Mouse (Mus musculus) CH12.LX (cell line): ENCODE measurements around the gene Lypd8. TPM values are rescaled to one million over a fixed set of nuclear protein-coding genes. Genes with fewer than 3 reads are reported as not detected.

Source experiments
- DNase-seq: peaks from one replicate; pipeline ENCODE4 v3.0.0-alpha.2; 2013; ENCODE audit errors: extremely low read depth
- H3K27ac ChIP-seq: 2 replicates; pipeline ENCODE4 v1.5.1; 2012; ENCODE audit warnings: low read depth, mild to moderate bottlenecking, control low read depth, moderate library complexity; ENCODE audit not compliant: insufficient read depth
- H3K27me3 ChIP-seq: replicated peaks from 2 replicates; pipeline ENCODE3; 2012; ENCODE audit warnings: inconsistent platforms
- H3K36me3 ChIP-seq, 2 experiments: replicated peaks in 1 of 2; 2 replicates each; pipeline versions ENCODE3 to v1.6.1; 2012; ENCODE audit warnings: inconsistent platforms in 1 of 2, low read length in 1 of 2, mild to moderate bottlenecking in 1 of 2, mixed read lengths in 1 of 2, moderate library complexity in 1 of 2; ENCODE audit not compliant: control insufficient read depth in 1 of 2, insufficient read depth in 1 of 2
- H3K4me1 ChIP-seq, 2 experiments: 2 replicates each; pipeline ENCODE4 v1.6.1; 2012; ENCODE audit warnings: inconsistent platforms in 1 of 2, moderate library complexity in 1 of 2; ENCODE audit not compliant: insufficient read depth in 2 of 2, control insufficient read depth in 1 of 2
- H3K4me2 ChIP-seq: 2 replicates; pipeline ENCODE4 v1.6.1; 2012; ENCODE audit warnings: low read depth, mild to moderate bottlenecking, control low read depth; ENCODE audit not compliant: poor library complexity, insufficient read depth, severe bottlenecking
- H3K4me3 ChIP-seq, 3 experiments: fragments of 150-350 bp in 1 of 3; sonication (generic) in 1 of 3; replicated peaks in 1 of 3; 2 replicates each; pipeline versions ENCODE3 to v1.5.1; 2011 to 2012; ENCODE audit warnings: low read depth in 2 of 3, low read length in 2 of 3, mild to moderate bottlenecking in 2 of 3, moderate library complexity in 2 of 3, control low read depth in 1 of 3, improper control_type of control experiment in 1 of 3, inconsistent platforms in 1 of 3, mixed read lengths in 1 of 3; ENCODE audit not compliant: poor library complexity in 1 of 3
- H3K79me2 ChIP-seq: replicated peaks from 2 replicates; pipeline ENCODE4 v1.6.1; 2012; ENCODE audit warnings: mild to moderate bottlenecking, moderate library complexity; ENCODE audit not compliant: control insufficient read depth, poor library complexity, insufficient read depth, severe bottlenecking; ENCODE audit errors: extremely low read depth
- H3K9ac ChIP-seq: 2 replicates; pipeline ENCODE4 v1.6.1; 2012; ENCODE audit warnings: low read depth, mild to moderate bottlenecking, control low read depth, moderate library complexity; ENCODE audit not compliant: insufficient read depth
- H3K9me3 ChIP-seq: replicated peaks from 2 replicates; pipeline ENCODE3; 2012; ENCODE audit warnings: low read length, inconsistent platforms, mixed read lengths
- CTCF ChIP-seq, 2 experiments: IDR thresholded peaks in 1 of 2; conservative IDR thresholded peaks in 1 of 2; 2 replicates each; pipeline ENCODE4 v1.5.1; 2011 to 2012; ENCODE audit warnings: low read depth in 2 of 2, low read length in 2 of 2, improper control_type of control experiment in 1 of 2, inconsistent platforms in 1 of 2, mild to moderate bottlenecking in 1 of 2, moderate library complexity in 1 of 2
- EP300 ChIP-seq: IDR thresholded peaks from 2 replicates; pipeline ENCODE4 v1.6.1; 2011; ENCODE audit warnings: low read length, improper control_type of control experiment
- ETS1 ChIP-seq: conservative IDR thresholded peaks from 2 replicates; pipeline ENCODE4 v1.6.1; 2012; ENCODE audit warnings: low read depth, mild to moderate bottlenecking, inconsistent platforms, low read length, improper control_type of control experiment, moderate library complexity
- GABPA ChIP-seq: IDR thresholded peaks from 2 replicates; pipeline ENCODE4 v1.6.1; 2012; ENCODE audit warnings: low read depth, low read length, improper control_type of control experiment, inconsistent platforms; ENCODE audit not compliant: insufficient replicate concordance
- HCFC1 ChIP-seq: IDR thresholded peaks from 2 replicates; pipeline ENCODE4 v1.6.1; 2012; ENCODE audit warnings: low read depth, mild to moderate bottlenecking, inconsistent platforms, low read length, improper control_type of control experiment
- IRF4 ChIP-seq: IDR thresholded peaks from 2 replicates; pipeline ENCODE4 v1.6.1; 2014; ENCODE audit warnings: low read depth, mild to moderate bottlenecking, inconsistent platforms, low read length, improper control_type of control experiment
- JUN ChIP-seq: IDR thresholded peaks from 2 replicates; pipeline ENCODE4 v1.6.1; 2011; ENCODE audit warnings: low read depth, mild to moderate bottlenecking, low read length, improper control_type of control experiment, moderate library complexity; ENCODE audit not compliant: insufficient read depth
- MAX ChIP-seq: IDR thresholded peaks from 2 replicates; pipeline ENCODE4 v1.6.1; 2011; ENCODE audit warnings: low read length, improper control_type of control experiment
- MYC ChIP-seq: IDR thresholded peaks from 2 replicates; pipeline ENCODE4 v1.6.1; 2011; ENCODE audit warnings: low read depth, mild to moderate bottlenecking, improper control_type of control experiment, low read length
- NELFE ChIP-seq: IDR thresholded peaks from 2 replicates; pipeline ENCODE4 v1.6.1; 2011; ENCODE audit warnings: low read depth, low read length, improper control_type of control experiment
- PAX5 ChIP-seq: IDR thresholded peaks from 2 replicates; pipeline ENCODE4 v1.6.1; 2012; ENCODE audit warnings: low read length, inconsistent platforms, mixed read lengths
- POLR2A ChIP-seq: IDR thresholded peaks from 2 replicates; pipeline ENCODE4 v1.6.1; 2011; ENCODE audit warnings: low read depth, mild to moderate bottlenecking, improper control_type of control experiment, low read length
- RAD21 ChIP-seq: IDR thresholded peaks from 2 replicates; pipeline ENCODE4 v1.6.1; 2011; ENCODE audit warnings: low read depth, mild to moderate bottlenecking, low read length, improper control_type of control experiment, moderate library complexity
- RCOR1 ChIP-seq: conservative IDR thresholded peaks from 2 replicates; pipeline ENCODE4 v1.6.1; 2012; ENCODE audit warnings: low read depth, mild to moderate bottlenecking, inconsistent platforms, low read length, improper control_type of control experiment
- USF2 ChIP-seq: conservative IDR thresholded peaks from 2 replicates; pipeline ENCODE4 v1.6.1; 2011; ENCODE audit warnings: low read depth, low read length, improper control_type of control experiment
- ZNF384 ChIP-seq: IDR thresholded peaks from 2 replicates; pipeline ENCODE4 v1.6.1; 2012; ENCODE audit warnings: low read depth, low read length, improper control_type of control experiment, inconsistent platforms
- dilution Hi-C: fragments of 300-500 bp; cut with MboI; formaldehyde crosslinking; loops from 2 replicates; pipeline ENCODE4 v1.14.3; 2020; ENCODE audit warnings: low sequenced_read_pairs; ENCODE audit not compliant: extremely low pct_unique_long_range_greater_than_20kb, extremely low pct_ligation_motif_present
- in situ Hi-C: fragments of 300-500 bp; cut with MboI; formaldehyde crosslinking; loops from 3 replicates; pipeline ENCODE4 v1.14.3; 2019; ENCODE audit warnings: low sequenced_read_pairs, low pct_ligation_motif_present, low pct_unique_long_range_greater_than_20kb, mixed read lengths
- polyA plus RNA-seq: library from polyadenylated mRNA; unstranded; fragments of >175 nt; gene quantifications from 2 replicates; pipeline ENCODE4 v1.2.1, GENCODE M21; 2012; ENCODE audit warnings: low read depth; ENCODE audit not compliant: insufficient read length
- total RNA-seq, 2 experiments: library from RNA; depleted of rRNA; stranded (reverse); fragments of 300-350 nt in 1 of 2; fragments of >200 nt in 1 of 2; gene quantifications; 2 replicates each; pipeline ENCODE4 v1.2.3; 2012 to 2014

Lypd8 gene
- total and polyA plus RNA-seq, 3 experiments: not detected

DNA sequence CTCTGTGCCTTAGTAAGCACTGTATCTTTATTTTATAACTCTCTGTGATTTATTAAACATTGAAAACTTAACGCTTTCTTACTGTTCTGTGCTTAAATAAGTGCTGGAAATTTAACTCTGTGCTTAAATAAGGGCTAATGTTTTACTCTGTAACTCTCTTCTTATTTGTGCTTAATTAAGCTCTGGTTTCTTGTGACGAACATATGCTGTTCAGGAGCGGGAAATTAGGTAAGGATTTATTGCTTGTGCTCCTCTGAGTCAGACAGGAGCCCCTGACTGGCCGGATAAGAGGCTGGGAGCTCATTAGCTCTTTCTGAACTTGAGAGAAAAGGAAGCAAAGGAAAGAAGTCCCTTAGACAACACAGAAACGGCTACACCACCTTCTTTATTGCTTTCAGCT, 59.0 kb downstream of the Lypd8 start:
- no peak overlapping the region for H3K27ac ChIP-seq
- H3K27me3 ChIP-seq: peaks cover 88% of the 10 kb centered on the region
- no peak for DNase-seq
- no peak overlapping the region for H3K4me2 ChIP-seq
- dilution Hi-C loops: no loop called here
- in situ Hi-C loops: no loop called here
- no peaks in the 10 kb centered on the region for H3K36me3 ChIP-seq
- no peaks in the 10 kb centered on the region for H3K9me3 ChIP-seq
- no peak for TF ChIP-seq CTCF (conservative IDR thresholded peaks at IDR 0.05 in 1 of 2, IDR thresholded peaks at IDR 0.05 in 1 of 2; ENCODE audit: low read depth in 2 of 2, low read length in 2 of 2)
- no peak for TF ChIP-seq MAX
- TF ChIP-seq POLR2A: no peak
- no peak for TF ChIP-seq JUN
- TF ChIP-seq ETS1: no peak
- no peak for TF ChIP-seq EP300
- no peak for TF ChIP-seq RAD21
- TF ChIP-seq ZNF384: no peak
- TF ChIP-seq USF2: no peak
- TF ChIP-seq IRF4: no peak
- TF ChIP-seq HCFC1: no peak
- no peak for TF ChIP-seq GABPA
- TF ChIP-seq PAX5: no peak
- TF ChIP-seq NELFE: no peak
- no peak for TF ChIP-seq MYC
- no peak for TF ChIP-seq RCOR1
- TF ChIP-seq, all 38 proteins: peak for 0
- no peaks in the 10 kb centered on the region for H3K79me2 ChIP-seq
- no peak overlapping the region for H3K4me3 ChIP-seq
- H3K4me1 ChIP-seq: 0 out of 4 replicates have a peak, but pooled peaks cover 3 to 5% of the 10 kb centered on the region in 2 experiments
- no peak overlapping the region for H3K9ac ChIP-seq

Other genes with a start within 250 kb of the Lypd8 start
Only the 20 nearest of the 21 such genes appear.
- gene Gemin5, start 210.5 kb upstream of the Lypd8 start, total RNA-seq (2012; rRNA removed): 88.6 and 101 TPM in 2 replicates
- gene Gemin5, start 210.5 kb upstream of the Lypd8 start, total RNA-seq (2014; rRNA removed): 63.7 and 66.7 TPM in 2 replicates
- 81.7 and 89.6 TPM in 2 replicates for gene Gemin5, start 210.5 kb upstream of the Lypd8 start, polyA plus RNA-seq
- 89.1 and 112 TPM in 2 replicates for gene Mrpl22, start 207.4 kb upstream of the Lypd8 start, total RNA-seq (2012; rRNA removed)
- 115 and 124 TPM in 2 replicates for gene Mrpl22, start 207.4 kb upstream of the Lypd8 start, total RNA-seq (2014; rRNA removed)
- 110 and 133 TPM in 2 replicates for gene Mrpl22, start 207.4 kb upstream of the Lypd8 start, polyA plus RNA-seq
- 115 and 143 TPM in 2 replicates for gene Igtp, start 179.5 kb upstream of the Lypd8 start, total RNA-seq (2012; rRNA removed)
- 107 and 108 TPM in 2 replicates for gene Igtp, start 179.5 kb upstream of the Lypd8 start, total RNA-seq (2014; rRNA removed)
- gene Igtp, start 179.5 kb upstream of the Lypd8 start, polyA plus RNA-seq: 66.1 and 70.3 TPM in 2 replicates
- gene Irgm2, start 179.4 kb upstream of the Lypd8 start, total RNA-seq (2012; rRNA removed): 4.3 and 4.7 TPM in 2 replicates
- gene Irgm2, start 179.4 kb upstream of the Lypd8 start, total RNA-seq (2014; rRNA removed): 3.8 and 4.3 TPM in 2 replicates
- 4.7 and 5.2 TPM in 2 replicates for gene Irgm2, start 179.4 kb upstream of the Lypd8 start, polyA plus RNA-seq
- gene 4930438A08Rik, start 104.2 kb upstream of the Lypd8 start, total RNA-seq (2012; rRNA removed): not detected in 2 replicates
- gene 4930438A08Rik, start 104.2 kb upstream of the Lypd8 start, total RNA-seq (2014; rRNA removed): not detected in 2 replicates
- not detected in 2 replicates for gene 4930438A08Rik, start 104.2 kb upstream of the Lypd8 start, polyA plus RNA-seq
- 14.7 and 18.7 TPM in 2 replicates for gene Zfp692, start 72.0 kb upstream of the Lypd8 start, total RNA-seq (2012; rRNA removed)
- 13.1 and 14.2 TPM in 2 replicates for gene Zfp692, start 72.0 kb upstream of the Lypd8 start, total RNA-seq (2014; rRNA removed)
- 17.6 and 17.7 TPM in 2 replicates for gene Zfp692, start 72.0 kb upstream of the Lypd8 start, polyA plus RNA-seq
- gene Zfp672, start 48.7 kb upstream of the Lypd8 start, total RNA-seq (2012; rRNA removed): 34.9 and 43.7 TPM in 2 replicates
- gene Zfp672, start 48.7 kb upstream of the Lypd8 start, total RNA-seq (2014; rRNA removed): 38.8 and 40.5 TPM in 2 replicates
- gene Zfp672, start 48.7 kb upstream of the Lypd8 start, polyA plus RNA-seq: 27.4 and 31.2 TPM in 2 replicates
- 26.1 and 27.7 TPM in 2 replicates for gene Sh3bp5l, start 48.3 kb upstream of the Lypd8 start, total RNA-seq (2012; rRNA removed)
- 18.1 and 18.6 TPM in 2 replicates for gene Sh3bp5l, start 48.3 kb upstream of the Lypd8 start, total RNA-seq (2014; rRNA removed)
- gene Sh3bp5l, start 48.3 kb upstream of the Lypd8 start, polyA plus RNA-seq: 22.2 and 22.8 TPM in 2 replicates
- not detected in 2 replicates for gene 1810065E05Rik, start 42.1 kb downstream of the Lypd8 start, total RNA-seq (2012; rRNA removed)
- gene 1810065E05Rik, start 42.1 kb downstream of the Lypd8 start, total RNA-seq (2014; rRNA removed): not detected in 2 replicates
- not detected in 2 replicates for gene 1810065E05Rik, start 42.1 kb downstream of the Lypd8 start, polyA plus RNA-seq
- gene Gm12253, start 53.5 kb downstream of the Lypd8 start, total RNA-seq (2012; rRNA removed): not detected in 2 replicates
- gene Gm12253, start 53.5 kb downstream of the Lypd8 start, total RNA-seq (2014; rRNA removed): not detected in 2 replicates
- gene Gm12253, start 53.5 kb downstream of the Lypd8 start, polyA plus RNA-seq: not detected in 2 replicates
- gene Lypd9, start 73.9 kb downstream of the Lypd8 start, total RNA-seq (2012; rRNA removed): not detected in 2 replicates
- not detected in 2 replicates for gene Lypd9, start 73.9 kb downstream of the Lypd8 start, total RNA-seq (2014; rRNA removed)
- gene Lypd9, start 73.9 kb downstream of the Lypd8 start, polyA plus RNA-seq: not detected in 2 replicates
- gene Olfr30, start 83.2 kb downstream of the Lypd8 start, total RNA-seq (2012; rRNA removed): not detected in 2 replicates
- gene Olfr30, start 83.2 kb downstream of the Lypd8 start, total RNA-seq (2014; rRNA removed): not detected in 2 replicates
- gene Olfr30, start 83.2 kb downstream of the Lypd8 start, polyA plus RNA-seq: not detected in 2 replicates
- not detected in 2 replicates for gene Olfr332, start 113.5 kb downstream of the Lypd8 start, total RNA-seq (2012; rRNA removed)
- gene Olfr332, start 113.5 kb downstream of the Lypd8 start, total RNA-seq (2014; rRNA removed): not detected in 2 replicates
- gene Olfr332, start 113.5 kb downstream of the Lypd8 start, polyA plus RNA-seq: not detected in 2 replicates
- gene Olfr331, start 123.5 kb downstream of the Lypd8 start, total RNA-seq (2012; rRNA removed): not detected in 2 replicates
- gene Olfr331, start 123.5 kb downstream of the Lypd8 start, total RNA-seq (2014; rRNA removed): not detected in 2 replicates
- gene Olfr331, start 123.5 kb downstream of the Lypd8 start, polyA plus RNA-seq: not detected in 2 replicates
- not detected in 2 replicates for gene Olfr330, start 155.8 kb downstream of the Lypd8 start, total RNA-seq (2012; rRNA removed)
- not detected in 2 replicates for gene Olfr330, start 155.8 kb downstream of the Lypd8 start, total RNA-seq (2014; rRNA removed)
- not detected in 2 replicates for gene Olfr330, start 155.8 kb downstream of the Lypd8 start, polyA plus RNA-seq
- gene Olfr329-ps, start 167.4 kb downstream of the Lypd8 start, total RNA-seq (2012; rRNA removed): not detected in 2 replicates
- gene Olfr329-ps, start 167.4 kb downstream of the Lypd8 start, total RNA-seq (2014; rRNA removed): not detected in 2 replicates
- not detected in 2 replicates for gene Olfr329-ps, start 167.4 kb downstream of the Lypd8 start, polyA plus RNA-seq
- gene Olfr328, start 176.6 kb downstream of the Lypd8 start, total RNA-seq (2012; rRNA removed): not detected in 2 replicates
- not detected in 2 replicates for gene Olfr328, start 176.6 kb downstream of the Lypd8 start, total RNA-seq (2014; rRNA removed)
- gene Olfr328, start 176.6 kb downstream of the Lypd8 start, polyA plus RNA-seq: not detected in 2 replicates
- not detected in 2 replicates for gene Olfr224, start 191.5 kb downstream of the Lypd8 start, total RNA-seq (2012; rRNA removed)
- not detected in 2 replicates for gene Olfr224, start 191.5 kb downstream of the Lypd8 start, total RNA-seq (2014; rRNA removed)
- not detected in 2 replicates for gene Olfr224, start 191.5 kb downstream of the Lypd8 start, polyA plus RNA-seq
- gene Olfr325, start 198.7 kb downstream of the Lypd8 start, total RNA-seq (2012; rRNA removed): not detected in 2 replicates
- not detected in 2 replicates for gene Olfr325, start 198.7 kb downstream of the Lypd8 start, total RNA-seq (2014; rRNA removed)
- not detected in 2 replicates for gene Olfr325, start 198.7 kb downstream of the Lypd8 start, polyA plus RNA-seq
- not detected in 2 replicates for gene Olfr324, start 216.1 kb downstream of the Lypd8 start, total RNA-seq (2012; rRNA removed)
- gene Olfr324, start 216.1 kb downstream of the Lypd8 start, total RNA-seq (2014; rRNA removed): not detected in 2 replicates
- not detected in 2 replicates for gene Olfr324, start 216.1 kb downstream of the Lypd8 start, polyA plus RNA-seq